Mouse (Mus musculus) forelimb bud, embryonic 11.5 days (tissue): Measurements from ENCODE around the gene Abca16.

Experiments used
- DNase-seq: peaks from one replicate; pipeline ENCODE4 v3.0.0-alpha.2; 2012; ENCODE audit warnings: low read depth, low spot score

Gene Abca16

DNA sequence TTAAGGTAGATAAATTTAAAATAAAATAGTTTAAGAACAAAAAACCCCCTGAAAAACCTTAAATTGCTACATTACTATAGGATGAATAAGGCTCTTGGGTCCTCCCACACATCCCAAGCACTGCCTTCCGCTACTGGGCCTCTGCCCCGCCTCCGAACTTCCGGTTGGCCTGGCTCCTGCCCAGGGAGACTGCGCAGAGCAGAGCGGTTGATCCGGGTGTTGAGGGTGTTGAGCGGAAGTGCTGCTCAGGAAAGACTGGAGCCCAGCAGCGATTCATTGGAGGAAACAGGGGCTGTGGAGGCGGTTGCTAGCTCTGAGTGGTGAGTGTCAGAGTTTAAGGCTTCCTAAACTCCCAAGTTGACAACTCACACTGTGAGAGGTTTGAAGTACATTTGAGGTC lies at the start of gene Abca16:
TSS of gene Abca16 (plus strand) at position 201 of the 400 bp plus-strand sequence.
- no peak for DNase-seq

DNA sequence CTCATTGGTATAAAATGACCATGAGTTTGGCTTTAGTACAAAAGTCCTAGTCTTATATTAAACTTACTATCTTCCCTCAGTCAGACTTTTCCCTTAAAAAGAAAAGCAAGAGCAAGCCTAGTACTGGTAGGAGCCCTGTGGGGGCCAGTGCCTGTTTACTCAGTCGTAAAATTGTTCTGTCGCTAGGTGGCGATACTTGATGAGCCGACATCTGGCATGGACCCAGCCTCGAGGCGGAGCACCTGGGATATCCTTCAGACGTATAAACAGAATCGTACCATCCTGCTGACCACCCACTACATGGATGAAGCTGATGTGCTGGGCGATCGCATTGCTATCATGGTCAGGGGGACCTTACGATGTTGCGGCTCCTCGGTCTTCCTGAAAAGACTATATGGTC lies 48.3 kb upstream of the Abca16 start:
- DNase-seq = peak; percentile 46

DNA sequence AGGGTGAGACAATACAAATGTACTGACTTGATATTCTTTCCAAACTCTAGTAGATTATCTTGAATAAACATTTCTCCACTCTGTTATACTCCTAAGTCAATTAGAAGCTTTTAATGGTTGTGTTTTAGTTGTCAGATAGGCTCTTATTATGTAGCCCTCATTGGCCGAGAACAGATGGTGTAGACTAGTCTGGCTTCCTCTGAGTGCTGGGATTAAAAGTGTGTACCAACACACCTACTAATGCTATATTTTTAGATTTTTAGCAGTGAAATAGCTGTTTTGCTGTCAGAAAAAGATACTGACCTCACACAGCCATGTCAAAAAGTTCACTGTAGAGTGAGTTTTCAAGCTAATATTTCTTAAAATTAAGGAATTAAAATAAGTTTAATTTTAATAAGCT lies 2.9 kb downstream of the Abca16 start:
- DNase-seq = no peak

DNA sequence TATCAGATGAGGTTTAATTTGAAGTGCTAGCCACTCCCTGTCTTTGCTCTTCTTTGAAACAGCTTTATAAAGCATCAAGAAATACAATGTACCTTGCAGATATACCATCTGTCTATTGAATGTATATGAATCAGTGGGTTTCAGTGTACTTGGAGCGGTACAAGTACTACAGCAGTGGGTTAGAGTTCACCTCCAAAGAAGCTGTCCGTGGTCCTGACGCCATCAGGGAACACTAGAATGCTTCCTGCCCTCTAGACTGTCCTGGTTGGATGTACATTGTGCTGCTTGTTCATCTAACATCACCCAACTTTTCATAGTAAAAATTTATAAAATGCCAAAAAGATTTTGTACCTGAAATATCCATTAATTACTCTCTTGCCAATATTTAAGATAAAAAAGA lies 17.2 kb downstream of the Abca16 start:
- peak; percentile 38 for DNase-seq

DNA sequence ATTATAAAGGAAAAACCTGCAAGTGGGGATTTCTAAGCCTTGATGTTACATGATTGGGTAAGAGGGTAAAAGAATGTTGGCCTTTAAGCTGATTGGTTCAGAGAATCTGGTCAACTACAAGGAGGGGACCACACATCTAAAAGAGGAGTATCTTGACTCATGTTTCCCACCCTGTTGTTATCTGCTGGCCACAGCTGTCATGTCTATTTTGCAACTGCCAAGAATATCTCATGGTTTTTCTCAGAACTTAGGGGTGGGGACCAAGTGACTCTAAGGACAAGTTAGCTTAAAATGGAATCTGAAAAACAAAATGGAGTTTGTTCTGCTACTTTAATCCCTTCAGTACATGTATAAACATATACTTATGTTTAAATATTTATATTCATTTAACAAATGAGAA lies 22.0 kb downstream of the Abca16 start:
- DNase-seq = no peak

DNA sequence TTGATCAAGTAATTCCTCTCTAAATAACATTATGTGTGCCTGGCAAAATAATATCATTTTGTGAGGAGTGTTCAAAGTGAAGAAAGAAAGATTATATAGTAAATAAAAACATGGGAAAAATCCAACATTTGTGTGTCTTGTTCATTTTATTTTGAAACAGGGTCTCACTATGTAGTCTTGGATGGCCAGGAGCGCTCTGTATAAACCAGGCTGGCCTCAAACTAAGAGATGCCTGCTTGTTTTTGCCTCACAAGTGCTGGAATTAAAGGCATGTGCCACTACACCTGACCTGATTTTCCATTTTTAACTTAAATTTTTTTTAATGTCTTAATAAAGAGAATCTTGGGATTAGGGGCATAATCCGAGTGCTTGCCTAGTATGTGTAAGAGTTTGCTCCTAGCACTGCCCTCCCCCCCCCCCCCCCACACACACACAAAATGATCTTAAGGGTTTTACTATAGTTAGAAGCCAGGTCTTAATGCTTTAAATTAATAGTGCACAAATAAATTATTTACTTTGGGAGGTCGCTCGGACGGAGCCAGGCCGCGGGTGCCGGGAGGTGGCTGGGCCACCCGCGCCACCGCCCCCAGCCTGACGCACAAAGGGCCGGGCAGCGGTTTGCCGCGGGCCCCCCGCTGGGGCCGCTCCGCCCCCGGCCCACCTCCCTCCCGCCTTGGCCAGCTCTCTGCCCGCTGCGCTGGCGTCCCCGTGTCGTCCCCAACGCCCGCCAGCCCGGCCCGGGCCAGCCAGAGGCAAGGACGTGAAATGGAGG lies 94.6 kb downstream of the Abca16 start:
- peak; percentile 4 for DNase-seq

DNA sequence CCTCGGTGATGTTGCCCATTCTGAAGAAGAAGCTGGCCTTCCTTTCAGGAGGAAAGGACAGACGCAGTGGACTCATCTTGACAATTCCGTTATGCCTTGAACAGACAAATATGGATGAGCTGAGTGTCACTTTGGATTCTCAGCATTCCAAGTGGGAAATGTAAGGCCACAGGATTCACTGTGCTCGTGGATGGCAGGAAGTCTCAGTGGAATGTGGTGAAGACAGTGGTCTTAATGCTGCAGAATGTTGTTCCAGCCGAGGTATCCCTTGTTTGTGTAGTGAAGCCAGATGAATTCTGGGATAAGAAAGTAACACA lies 95.2 kb downstream of the Abca16 start:
- no peak for DNase-seq

DNA sequence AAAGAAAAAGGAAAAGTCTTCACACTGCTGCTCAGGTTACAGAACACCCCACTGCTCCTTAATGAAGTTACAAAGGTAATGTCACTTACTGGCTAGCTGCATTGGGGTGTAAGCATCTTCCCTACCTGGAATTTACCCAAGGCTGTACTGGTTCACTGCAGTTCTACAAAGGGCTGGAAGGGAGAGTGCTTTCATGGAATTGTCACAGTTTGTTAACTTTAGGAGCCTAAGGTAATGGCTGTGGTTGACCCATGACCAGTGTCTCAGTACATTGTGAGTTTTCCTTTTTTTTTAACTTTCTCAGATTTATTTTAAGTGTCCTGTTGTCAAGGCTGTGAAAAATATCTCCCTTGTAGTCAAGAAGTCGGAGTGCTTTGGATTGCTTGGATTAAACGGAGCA lies 125.4 kb downstream of the Abca16 start:
- DNase-seq = no peak

DNA sequence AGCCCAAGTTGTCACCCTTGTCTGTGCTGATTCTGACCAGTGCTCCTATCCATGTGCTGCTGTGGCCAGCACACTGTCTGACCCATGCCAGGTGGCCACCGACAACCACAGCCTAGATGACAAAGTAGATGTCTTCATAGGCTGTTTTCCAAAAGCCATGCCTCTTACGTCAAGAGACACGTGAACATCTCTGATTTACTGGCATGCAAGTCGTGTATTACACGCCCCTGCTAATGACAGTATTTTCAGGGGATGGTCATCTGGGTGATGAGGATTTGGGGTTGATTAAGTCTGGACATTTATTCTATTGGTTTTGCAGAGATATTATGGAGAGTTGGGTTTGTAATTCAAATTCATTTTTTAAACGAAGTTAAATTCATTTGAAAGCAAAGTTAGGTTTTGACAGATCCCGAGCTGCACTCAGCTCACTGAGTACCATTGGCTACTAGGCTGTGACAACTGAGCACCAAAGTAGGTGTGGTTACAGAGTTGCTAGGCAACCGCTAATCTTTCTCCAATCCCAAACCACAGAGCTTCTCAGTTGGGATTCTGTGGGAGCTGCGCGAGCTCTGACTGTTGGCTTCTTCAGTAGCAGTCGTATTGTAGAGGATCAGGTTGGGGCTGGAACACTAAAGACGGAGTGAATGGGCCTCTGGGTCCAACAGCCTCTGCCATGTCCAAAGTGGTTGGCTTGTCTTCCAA lies 143.2 kb downstream of the Abca16 start:
- DNase-seq = peak; percentile 1

DNA sequence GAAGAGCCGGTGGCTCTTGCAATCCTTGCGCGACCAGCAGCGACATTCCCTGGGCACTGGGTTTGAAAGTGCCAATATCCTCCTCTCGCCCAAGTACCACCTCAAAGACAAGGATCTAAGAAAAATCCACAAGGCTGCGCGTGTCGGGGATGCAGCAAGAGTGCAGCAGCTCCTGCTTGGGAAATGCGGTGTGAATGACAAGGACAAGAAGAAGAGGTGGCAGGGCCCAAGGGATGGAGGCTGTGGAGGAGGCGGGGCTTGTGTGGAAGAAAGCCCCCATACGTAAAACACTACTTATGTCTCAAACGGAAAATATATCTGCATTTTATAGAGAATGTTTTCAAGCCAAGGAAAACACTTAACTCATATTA lies 143.7 kb downstream of the Abca16 start:
- no peak for DNase-seq

DNA sequence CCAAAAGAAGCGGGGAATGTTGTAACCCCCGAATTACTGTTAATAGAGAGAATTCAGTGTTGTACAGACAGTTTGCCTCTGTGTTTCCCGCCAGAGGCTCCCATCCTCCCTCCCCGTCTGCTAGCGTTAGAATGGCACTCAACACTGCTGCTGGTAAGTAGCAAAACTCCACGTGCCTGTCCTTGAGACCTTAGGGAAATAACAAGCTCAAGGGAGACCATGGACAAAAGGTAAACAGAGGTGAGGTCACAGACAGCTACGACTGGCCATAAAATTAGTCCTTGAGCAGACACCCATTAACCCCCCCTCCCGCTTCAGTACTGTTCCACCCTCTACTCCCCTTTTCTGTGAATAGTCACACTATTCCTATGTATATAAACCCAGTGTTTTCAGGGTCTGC lies 157.9 kb downstream of the Abca16 start:
- no peak for DNase-seq

DNA sequence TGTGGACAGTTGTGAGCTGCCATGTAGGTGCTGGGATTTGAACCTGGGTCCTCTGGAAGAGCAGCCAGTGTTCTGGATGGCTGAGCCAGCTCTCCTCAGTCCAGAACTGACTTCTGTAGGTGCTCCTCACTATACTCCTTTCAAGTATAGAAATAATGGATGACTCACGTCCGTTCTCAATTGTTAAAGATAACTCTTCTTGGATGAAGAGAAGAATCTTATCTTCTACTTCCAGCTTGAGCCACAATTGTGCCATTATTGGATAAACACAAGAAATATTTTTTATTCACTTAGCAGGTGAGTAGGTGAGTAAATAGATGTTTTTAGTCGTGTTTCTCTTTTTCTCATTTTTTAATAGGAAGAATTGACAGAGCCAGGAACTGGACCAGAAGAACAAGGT lies 167.1 kb downstream of the Abca16 start:
- DNase-seq = no peak
